Mouse (Mus musculus) brain, embryonic 14.5 days (tissue): ENCODE measurements around the gene Tnik.

Source experiments
- CTCF ChIP-seq: fragments of 200-500 bp; IDR thresholded peaks from 2 replicates; pipeline ENCODE4 v1.5.1; 2012; ENCODE audit warnings: inconsistent platforms, mild to moderate bottlenecking, moderate library complexity, borderline replicate concordance; ENCODE audit not compliant: insufficient read depth, insufficient read length; ENCODE audit errors: extremely low read depth
- POLR2A ChIP-seq: fragments of 200-500 bp; IDR thresholded peaks from 2 replicates; pipeline ENCODE4 v1.6.1; 2012; ENCODE audit warnings: mild to moderate bottlenecking, inconsistent platforms, borderline replicate concordance; ENCODE audit not compliant: poor library complexity, insufficient read depth, insufficient read length, severe bottlenecking; ENCODE audit errors: extremely low read depth

GRCm38 (mm10) chr3:28229503-28229902, 33.5 kb upstream of the Tnik start:
- TF ChIP-seq CTCF (no peak), POLR2A (no peak)
